Mouse (Mus musculus): ENCODE data around the gene Syne2. TPM values are rescaled to one million over a fixed set of nuclear protein-coding genes. Genes with fewer than 3 reads are reported as not detected.

The Syne2 gene
- total and polyA plus RNA-seq, 3 experiments, result 21.7 to 33.6 (median 33.1) TPM

DNA sequence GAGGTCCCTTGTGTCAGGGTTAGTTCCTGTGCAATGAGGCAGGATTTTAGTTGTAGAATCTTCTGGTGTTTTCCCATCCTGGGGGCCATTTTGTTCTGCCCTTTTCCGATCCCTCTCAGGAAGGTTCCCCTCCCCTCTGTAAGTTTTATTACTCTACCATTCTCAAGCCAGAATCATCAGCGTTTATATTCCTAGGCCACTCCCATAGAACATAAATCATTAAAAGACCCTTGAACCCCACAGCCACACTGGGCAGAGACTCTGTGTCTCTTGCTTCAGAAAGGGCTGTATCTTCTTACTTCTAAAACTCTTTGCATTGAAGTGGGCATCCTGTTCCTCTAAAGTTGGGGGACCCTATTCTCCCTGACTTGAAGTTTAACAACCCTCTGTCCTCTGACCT lies 180.5 kb downstream of the Syne2 start:
- intact Hi-C loops (cut with DNase I), result no loop called here
- DNase-seq, result no peak
- Histone ChIP-seq H3K36me3 (ENCODE audit: control insufficient read depth, insufficient read depth, low read length) (no peaks in the 10 kb centered on the region; the same call in 1 of the 2 replicates), H3K27me3 (ENCODE audit: control insufficient read depth, insufficient read depth, low read length) (no peaks in the 10 kb centered on the region), H3K4me1 (ENCODE audit: control insufficient read depth, insufficient read depth, low read length) (no peaks in the 10 kb centered on the region), H3K9ac (ENCODE audit: low read depth, low read length) (no peak overlapping the region), H3K4me3 (no peak overlapping the region), H3K79me2 (replicated peaks; ENCODE audit: control insufficient read depth, insufficient read depth, low read length) (no peaks in the 10 kb centered on the region), H3K27ac (no peak overlapping the region)
- 92% methylated on average over 2 of the region's 2 CpGs for WGBS
- TF ChIP-seq EP300 (IDR thresholded peaks at IDR 0.05; ENCODE audit: insufficient read depth, low read depth, low read length) (no peak), CTCF (IDR thresholded peaks at IDR 0.05) (no peak), POLR2A (IDR thresholded peaks at IDR 0.05; ENCODE audit: insufficient read depth, low read depth, low read length) (no peak)

DNA sequence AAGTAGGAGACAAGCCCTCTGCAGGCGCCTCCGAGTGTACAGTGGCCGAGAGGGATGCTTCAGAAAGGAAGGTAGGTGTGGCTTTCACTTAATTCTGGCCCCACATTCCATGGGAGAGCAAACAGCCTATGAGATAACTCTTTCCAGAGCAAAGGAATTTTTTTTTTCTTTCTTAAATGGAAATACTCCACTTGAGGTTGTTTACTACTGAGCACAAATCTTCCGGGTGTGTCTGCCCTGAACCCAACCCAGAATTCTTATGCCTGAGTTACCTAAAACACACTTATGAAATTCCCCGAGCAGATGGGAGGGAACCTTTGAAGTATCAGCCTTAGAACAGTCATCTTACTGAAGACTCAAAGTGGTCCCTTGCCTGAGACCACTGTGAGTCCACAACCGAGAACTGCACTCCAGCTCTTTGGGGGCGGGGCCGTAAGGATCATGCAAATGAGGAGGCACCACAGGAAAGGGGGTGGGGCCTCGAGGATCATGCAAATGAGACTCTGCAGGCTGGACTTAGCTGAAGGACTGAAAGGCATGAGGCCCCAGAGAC lies 186.8 kb downstream of the Syne2 start:
- intact Hi-C loops (cut with DNase I), result no loop called here
- no peaks in the 10 kb centered on the region for H3K79me2 ChIP-seq (replicated peaks; ENCODE audit: control insufficient read depth, insufficient read depth, low read length)
- no peaks in the 10 kb centered on the region for H3K36me3 ChIP-seq (ENCODE audit: control insufficient read depth, insufficient read depth, low read length)
- no peak overlapping the region for H3K9ac ChIP-seq (ENCODE audit: low read depth, low read length)
- TF ChIP-seq EP300 (IDR thresholded peaks at IDR 0.05; ENCODE audit: insufficient read depth, low read depth, low read length), result no peak
- no peak for TF ChIP-seq POLR2A (IDR thresholded peaks at IDR 0.05; ENCODE audit: insufficient read depth, low read depth, low read length)
- TF ChIP-seq CTCF (IDR thresholded peaks at IDR 0.05), result no peak
- no peak overlapping the region for H3K27ac ChIP-seq
- WGBS, result 71% methylated on average over 9 of the region's 9 CpGs
- H3K27me3 ChIP-seq (ENCODE audit: control insufficient read depth, insufficient read depth, low read length), result no peaks in the 10 kb centered on the region
- H3K4me1 ChIP-seq (ENCODE audit: control insufficient read depth, insufficient read depth, low read length), result no peaks in the 10 kb centered on the region
- H3K4me3 ChIP-seq, result no peak overlapping the region
- peak; percentile 15 to 36 for DNase-seq

DNA sequence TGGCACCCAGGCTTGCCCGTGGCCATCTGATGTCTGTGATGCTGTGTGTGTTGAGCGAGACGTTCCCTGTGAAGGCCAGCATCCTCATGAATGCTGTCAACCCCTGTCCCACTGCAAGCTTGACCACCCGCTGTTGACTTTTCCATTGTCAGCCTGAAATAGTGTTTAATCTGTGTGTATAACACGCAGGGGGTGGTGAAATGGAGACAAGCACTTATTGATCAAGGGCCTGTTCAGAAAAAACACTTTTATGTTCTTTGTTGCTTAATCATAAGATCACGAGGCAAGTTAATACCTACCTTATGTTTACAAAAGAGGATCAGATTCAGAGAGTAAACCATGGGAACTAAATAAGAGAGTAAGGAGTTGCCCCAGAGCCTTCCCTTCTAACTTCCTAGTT lies 191.1 kb downstream of the Syne2 start:
- no peaks in the 10 kb centered on the region for H3K36me3 ChIP-seq (ENCODE audit: control insufficient read depth, insufficient read depth, low read length)
- intact Hi-C loops (cut with DNase I), result no loop called here
- 86% methylated on average over 6 of the region's 6 CpGs for WGBS

DNA sequence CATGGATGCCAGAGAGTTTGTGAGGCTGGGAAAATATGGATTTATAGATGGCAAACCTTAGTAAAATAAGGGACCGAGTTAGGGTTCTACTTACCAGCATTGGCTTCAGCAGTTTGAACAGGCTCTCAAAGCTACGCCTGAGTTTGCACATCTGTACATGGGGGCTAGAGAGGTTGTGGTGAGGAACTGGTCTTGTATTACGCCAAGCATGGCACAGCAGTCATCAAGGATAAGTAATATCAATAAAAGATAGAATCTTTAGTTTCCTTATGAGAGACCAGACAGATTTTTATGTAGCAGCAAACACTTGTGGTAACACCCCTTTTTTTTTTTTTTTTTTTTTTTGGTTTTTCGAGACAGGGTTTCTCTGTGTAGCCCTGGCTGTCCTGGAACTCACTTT lies 194.9 kb downstream of the Syne2 start:
- Histone ChIP-seq H3K79me2 (replicated peaks; ENCODE audit: control insufficient read depth, insufficient read depth, low read length) (no peaks in the 10 kb centered on the region), H3K4me1 (ENCODE audit: control insufficient read depth, insufficient read depth, low read length) (no peaks in the 10 kb centered on the region; the same call in 1 of the 2 replicates), H3K9ac (ENCODE audit: low read depth, low read length) (no peak overlapping the region), H3K4me3 (no peak overlapping the region), H3K27me3 (ENCODE audit: control insufficient read depth, insufficient read depth, low read length) (no peaks in the 10 kb centered on the region), H3K36me3 (ENCODE audit: control insufficient read depth, insufficient read depth, low read length) (no peaks in the 10 kb centered on the region), H3K27ac (no peak overlapping the region)
- WGBS, result 81% methylated on average over 4 of the region's 4 CpGs
- DNase-seq, result no peak
- intact Hi-C loops (cut with DNase I), result loop anchor here (10.0 kb wide), 1 partner anchor 218 kb away; no protein-coding TSS in a partner anchor
- TF ChIP-seq POLR2A (IDR thresholded peaks at IDR 0.05; ENCODE audit: insufficient read depth, low read depth, low read length), result no peak
- TF ChIP-seq EP300 (IDR thresholded peaks at IDR 0.05; ENCODE audit: insufficient read depth, low read depth, low read length), result no peak
- no peak for TF ChIP-seq CTCF (IDR thresholded peaks at IDR 0.05)

More for the DNA sequence above, 191.1 kb downstream of the Syne2 start:
- TF ChIP-seq POLR2A (IDR thresholded peaks at IDR 0.05; ENCODE audit: insufficient read depth, low read depth, low read length), result no peak
- no peak for TF ChIP-seq CTCF (IDR thresholded peaks at IDR 0.05)
- H3K9ac ChIP-seq (ENCODE audit: low read depth, low read length), result no peak overlapping the region
- no peak overlapping the region for H3K4me3 ChIP-seq
- DNase-seq, result no peak
- no peaks in the 10 kb centered on the region for H3K79me2 ChIP-seq (replicated peaks; ENCODE audit: control insufficient read depth, insufficient read depth, low read length)
- H3K27me3 ChIP-seq (ENCODE audit: control insufficient read depth, insufficient read depth, low read length), result no peaks in the 10 kb centered on the region
- H3K27ac ChIP-seq, result no peak overlapping the region
- H3K4me1 ChIP-seq (ENCODE audit: control insufficient read depth, insufficient read depth, low read length), result no peaks in the 10 kb centered on the region; the same call in 1 of the 2 replicates

DNA sequence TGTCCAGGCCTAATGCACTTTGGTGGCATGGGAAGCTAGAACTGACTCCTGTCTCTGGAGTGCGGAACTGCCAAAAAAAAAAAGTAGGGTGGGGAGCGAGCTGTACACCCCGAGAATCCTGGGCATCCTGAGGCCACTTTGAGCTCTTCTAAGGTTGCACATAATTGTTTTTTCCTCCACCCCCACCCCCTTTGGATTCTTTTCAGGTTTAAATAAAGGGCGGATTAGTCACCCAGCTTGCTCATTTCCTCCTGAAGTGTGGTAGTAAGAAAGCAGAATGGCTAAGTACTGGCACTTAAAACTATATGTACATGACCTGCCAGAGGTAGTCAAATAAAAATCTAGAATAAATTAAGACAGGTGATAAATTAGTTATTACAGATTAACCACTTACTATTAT lies 195.5 kb downstream of the Syne2 start:
- H3K27ac ChIP-seq, result no peak overlapping the region
- intact Hi-C loops (cut with DNase I), result loop anchor here (10.0 kb wide), 1 partner anchor 219 kb away; no protein-coding TSS in a partner anchor
- H3K36me3 ChIP-seq (ENCODE audit: control insufficient read depth, insufficient read depth, low read length), result no peaks in the 10 kb centered on the region
- H3K27me3 ChIP-seq (ENCODE audit: control insufficient read depth, insufficient read depth, low read length), result no peaks in the 10 kb centered on the region
- H3K79me2 ChIP-seq (replicated peaks; ENCODE audit: control insufficient read depth, insufficient read depth, low read length), result no peaks in the 10 kb centered on the region
- 59% methylated on average over 4 of the region's 4 CpGs for WGBS
- no peaks in the 10 kb centered on the region; the same call in 1 of the 2 replicates for H3K4me1 ChIP-seq (ENCODE audit: control insufficient read depth, insufficient read depth, low read length)
- no peak overlapping the region for H3K4me3 ChIP-seq
- no peak for DNase-seq
- TF ChIP-seq CTCF (IDR thresholded peaks at IDR 0.05) (no peak), POLR2A (IDR thresholded peaks at IDR 0.05; ENCODE audit: insufficient read depth, low read depth, low read length) (no peak), EP300 (IDR thresholded peaks at IDR 0.05; ENCODE audit: insufficient read depth, low read depth, low read length) (no peak)
- no peak overlapping the region for H3K9ac ChIP-seq (ENCODE audit: low read depth, low read length)

DNA sequence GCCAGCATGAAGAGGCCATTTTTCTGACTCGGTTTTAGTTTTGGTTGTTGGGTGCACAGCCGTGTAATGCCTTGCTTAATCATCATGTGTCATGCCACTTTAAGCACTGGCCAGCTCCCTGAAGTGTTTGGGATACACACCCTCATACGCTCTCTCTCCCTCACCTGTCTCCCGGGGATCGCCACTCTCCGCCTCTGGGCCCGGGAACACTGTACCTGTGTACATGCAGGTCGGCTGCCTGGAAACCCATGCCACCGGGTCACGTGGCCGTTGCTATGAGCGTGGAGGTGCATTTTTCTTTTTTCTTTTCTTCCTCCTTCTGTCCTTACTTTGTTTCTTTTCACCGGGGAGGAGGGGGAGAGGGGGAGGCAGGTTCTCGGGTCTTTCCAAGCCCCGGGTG lies 197.1 kb downstream of the Syne2 start:
- no peaks in the 10 kb centered on the region; the same call in 1 of the 2 replicates for H3K4me1 ChIP-seq (ENCODE audit: control insufficient read depth, insufficient read depth, low read length)
- H3K27ac ChIP-seq, result no peak overlapping the region
- DNase-seq, result no peak
- no peak overlapping the region for H3K4me3 ChIP-seq
- H3K27me3 ChIP-seq (ENCODE audit: control insufficient read depth, insufficient read depth, low read length), result no peaks in the 10 kb centered on the region
- no peak overlapping the region for H3K9ac ChIP-seq (ENCODE audit: low read depth, low read length)
- no peaks in the 10 kb centered on the region for H3K79me2 ChIP-seq (replicated peaks; ENCODE audit: control insufficient read depth, insufficient read depth, low read length)
- TF ChIP-seq POLR2A (IDR thresholded peaks at IDR 0.05; ENCODE audit: insufficient read depth, low read depth, low read length), result no peak
- TF ChIP-seq CTCF (IDR thresholded peaks at IDR 0.05), result no peak
- no peak for TF ChIP-seq EP300 (IDR thresholded peaks at IDR 0.05; ENCODE audit: insufficient read depth, low read depth, low read length)
- H3K36me3 ChIP-seq (ENCODE audit: control insufficient read depth, insufficient read depth, low read length), result no peaks in the 10 kb centered on the region
- intact Hi-C loops (cut with DNase I), result loop anchor here (10.0 kb wide), 1 partner anchor 220 kb away; no protein-coding TSS in a partner anchor
- WGBS, result 82% methylated on average over 15 of the region's 15 CpGs

All from heart, adult 2 months (tissue).